Mouse (Mus musculus) CD4-positive, CD25-positive, alpha-beta regulatory T cell, adult 2 months (primary cell): ENCODE data around the gene Kdm2a.
A peak's percentile ranks its signal among the peaks of the same experiment; 100 is the strongest.
"Not testable (repeated sequence)": the region's sequence is repeated elsewhere in the genome, so short reads cannot be mapped to it uniquely, and the experiment has no call there.

ENCODE experiments used
- DNase-seq: peaks from one replicate; pipeline ENCODE4 v3.0.0-alpha.2; 2012; ENCODE audit warnings: low read depth, low spot score

The Kdm2a gene

DNA sequence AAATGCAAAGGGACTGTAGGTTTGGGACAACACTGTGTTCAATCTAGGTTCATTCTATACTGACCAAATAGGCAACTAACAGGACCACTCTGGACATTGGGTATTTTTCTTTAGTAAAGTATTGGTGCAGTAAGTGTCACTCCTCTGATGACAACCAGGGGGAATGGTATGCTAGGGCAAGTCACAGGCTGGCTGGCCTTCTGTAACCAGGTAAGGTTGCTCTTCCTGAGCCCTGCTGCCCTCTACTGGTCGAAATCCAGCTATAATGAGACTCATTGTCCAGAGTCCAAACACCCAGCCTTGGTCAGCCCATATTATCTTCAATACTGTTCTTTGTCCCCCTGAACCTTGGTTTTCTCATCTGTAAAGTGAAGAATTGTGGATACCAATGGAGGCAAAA is 19.1 kb upstream of the Kdm2a start:
- peak; percentile 82 for DNase-seq

DNA sequence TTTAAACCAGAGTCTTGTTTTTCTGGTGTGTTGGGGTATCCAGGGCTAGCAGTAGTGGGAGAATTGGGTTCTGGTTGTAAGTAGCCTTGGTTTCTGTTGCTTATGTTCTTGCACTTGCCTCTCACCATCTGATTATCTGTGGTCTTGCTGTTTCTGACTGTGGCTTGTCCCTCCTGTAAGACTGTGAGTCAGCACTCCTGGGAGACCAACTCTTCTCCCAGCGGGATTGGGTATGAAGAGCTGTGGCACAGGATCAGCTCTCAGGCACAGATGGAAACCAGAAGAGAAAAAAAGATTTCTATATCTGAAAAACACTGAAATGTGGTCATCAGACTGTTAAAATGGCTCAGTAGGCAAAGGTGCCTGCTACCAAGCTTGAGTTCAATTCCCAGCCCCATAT is 16.5 kb upstream of the Kdm2a start:
- no peak for DNase-seq

DNA sequence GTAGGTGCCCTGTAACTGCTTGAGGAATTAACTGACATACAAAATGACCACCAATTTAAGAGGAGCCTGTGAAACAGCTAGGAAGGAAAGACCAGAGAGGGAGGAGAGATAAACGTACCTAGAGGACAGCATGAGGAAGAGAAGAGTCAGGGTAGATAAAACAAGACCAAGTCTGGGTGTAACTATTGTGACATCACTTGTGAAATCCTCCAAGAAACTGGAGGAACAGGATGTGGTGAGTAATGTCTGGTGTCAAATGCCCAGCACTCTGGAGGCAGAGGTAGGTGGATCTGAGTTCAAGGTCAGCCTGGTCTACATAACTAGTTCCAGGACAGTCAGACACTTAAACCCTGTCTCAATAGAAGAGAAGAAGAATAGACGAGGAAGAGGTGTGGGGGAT is 11.0 kb upstream of the Kdm2a start:
- DNase-seq, result no peak

DNA sequence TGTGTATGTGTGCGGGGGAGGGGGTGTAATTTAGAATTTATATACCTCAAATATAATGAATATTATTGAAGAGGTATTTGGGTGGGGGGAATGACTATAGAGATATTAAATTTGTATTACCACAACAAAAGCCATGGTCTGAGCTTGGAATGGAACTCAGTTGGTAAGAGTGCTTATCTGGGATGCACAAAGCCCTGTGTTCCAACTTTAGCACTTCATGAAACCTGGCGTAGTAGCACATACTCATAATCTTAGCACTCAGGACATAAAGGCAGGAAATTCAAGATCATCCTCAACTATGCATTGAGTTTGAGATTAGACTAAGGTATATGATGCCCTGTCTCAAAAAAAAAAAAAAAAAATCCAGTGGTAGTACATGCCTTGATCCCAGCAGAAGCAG is 6.8 kb upstream of the Kdm2a start:
- no peak for DNase-seq

DNA sequence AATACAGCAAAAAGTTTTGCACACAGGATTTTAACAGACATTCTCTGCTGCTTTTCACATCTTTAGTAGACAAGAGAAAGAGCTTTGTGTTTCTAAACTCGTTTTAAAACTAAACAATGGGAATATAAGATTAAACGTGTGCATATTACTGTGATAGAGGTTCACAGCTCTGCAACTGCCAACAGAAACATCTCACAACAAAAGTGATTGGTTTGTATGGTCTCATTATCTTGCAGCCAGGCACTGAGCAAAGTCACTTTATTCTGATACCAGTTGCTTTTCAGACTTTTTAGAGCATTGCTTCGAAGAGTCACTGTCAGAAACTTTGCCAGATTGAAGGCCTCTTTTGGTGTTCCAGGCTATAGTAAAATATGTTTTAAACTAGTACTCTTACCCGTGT is 874 bp upstream of the Kdm2a start:
- no peak for DNase-seq

DNA sequence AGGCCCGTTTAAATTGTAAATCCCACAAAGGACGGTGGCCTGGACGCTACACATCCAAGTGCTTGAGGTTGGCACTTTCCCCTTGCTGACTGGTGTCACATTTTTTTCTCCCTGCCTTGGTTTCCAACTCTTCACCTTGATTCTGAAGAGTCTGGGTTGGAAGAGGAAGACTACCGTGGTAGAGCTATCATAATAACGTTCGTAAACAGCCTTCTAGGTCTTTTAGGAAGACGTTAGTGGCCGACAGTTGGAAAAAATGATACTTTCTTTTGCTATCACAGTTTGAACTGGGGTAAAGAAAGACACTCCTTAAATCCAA is 504 bp upstream of the Kdm2a start:
- no peak for DNase-seq

DNA sequence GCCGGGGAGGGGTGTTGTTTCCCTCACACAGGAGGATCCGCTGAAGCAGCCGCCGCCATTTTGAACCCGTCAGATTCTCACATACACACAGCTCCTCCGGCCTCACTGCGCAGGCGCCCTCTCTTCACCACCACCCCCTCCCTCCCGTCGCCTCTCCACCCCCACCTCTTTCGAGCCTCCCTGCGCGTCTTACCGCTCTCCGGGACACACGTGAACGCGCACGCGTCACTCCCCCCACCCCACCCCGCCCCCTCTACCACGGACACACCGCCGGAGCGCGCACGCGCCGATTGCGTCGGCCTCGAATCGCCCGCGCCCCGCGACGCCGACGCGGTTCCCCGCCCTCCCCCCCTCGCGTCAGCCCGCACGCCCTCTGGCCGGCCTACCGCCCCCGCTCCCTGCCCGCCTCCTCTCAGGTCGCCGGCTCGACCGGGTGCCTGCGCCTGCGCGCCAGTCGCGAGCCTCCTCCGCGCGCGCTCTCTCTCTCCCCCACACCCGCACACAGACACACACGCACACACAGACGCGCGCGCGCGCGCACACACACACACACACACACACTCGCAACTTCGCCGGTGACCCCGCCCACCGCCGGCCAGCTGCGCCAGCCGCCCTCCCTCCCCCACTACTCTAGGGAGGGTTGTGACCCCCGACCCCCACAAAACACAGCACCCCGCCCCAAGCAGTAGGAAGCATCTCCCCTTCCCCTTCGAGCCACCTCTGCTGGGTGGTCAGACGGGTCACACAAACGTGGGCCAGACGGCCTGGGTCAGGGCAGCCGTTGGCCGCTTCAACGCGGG is 887 bp downstream of the Kdm2a start:
- DNase-seq, result peak; percentile 100

DNA sequence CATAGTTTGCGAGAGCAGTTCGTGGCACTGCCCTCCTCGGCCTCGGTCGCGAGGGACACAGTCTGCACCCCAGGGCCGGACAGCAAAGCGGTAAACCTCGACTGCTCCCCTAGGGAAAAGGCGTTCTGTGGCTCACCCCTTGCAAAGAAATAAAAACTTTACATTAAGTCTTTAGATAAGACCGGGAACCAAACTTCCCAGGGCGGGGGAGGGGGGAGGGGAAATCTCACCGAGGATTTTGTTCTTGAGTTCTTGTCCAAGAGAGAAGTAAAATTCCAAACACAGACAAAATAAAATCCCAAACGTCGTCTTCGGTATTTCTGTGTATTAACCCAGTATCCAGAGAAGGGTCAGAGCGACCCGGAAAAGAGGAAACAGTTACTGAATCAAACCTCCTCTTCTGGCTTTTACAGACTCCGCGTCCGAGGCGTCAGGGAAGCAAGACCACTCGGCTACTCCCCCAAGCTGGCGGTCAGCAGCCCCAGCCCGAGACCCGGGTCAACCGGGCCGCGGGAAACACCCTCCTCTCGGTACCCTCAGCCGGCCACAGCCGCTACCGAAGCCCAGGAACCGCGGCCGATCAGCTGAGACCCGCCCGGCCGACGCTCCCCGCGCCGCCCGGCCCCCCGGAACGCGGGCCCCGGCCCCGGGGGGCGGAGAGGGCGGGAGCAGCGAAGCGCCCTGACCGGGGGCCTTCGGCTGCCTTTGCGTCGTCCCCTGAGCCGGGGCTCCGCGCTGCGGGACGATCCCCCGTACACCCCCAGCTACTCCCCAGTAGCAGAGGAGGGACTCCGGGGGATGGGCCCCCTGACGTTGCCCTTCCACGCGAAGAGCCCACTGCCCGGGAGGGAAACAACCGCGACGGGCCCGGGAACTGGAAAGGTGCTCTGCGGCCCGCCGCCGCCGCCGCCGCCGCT is 1.7 kb downstream of the Kdm2a start:
- DNase-seq, result peak; percentile 33

DNA sequence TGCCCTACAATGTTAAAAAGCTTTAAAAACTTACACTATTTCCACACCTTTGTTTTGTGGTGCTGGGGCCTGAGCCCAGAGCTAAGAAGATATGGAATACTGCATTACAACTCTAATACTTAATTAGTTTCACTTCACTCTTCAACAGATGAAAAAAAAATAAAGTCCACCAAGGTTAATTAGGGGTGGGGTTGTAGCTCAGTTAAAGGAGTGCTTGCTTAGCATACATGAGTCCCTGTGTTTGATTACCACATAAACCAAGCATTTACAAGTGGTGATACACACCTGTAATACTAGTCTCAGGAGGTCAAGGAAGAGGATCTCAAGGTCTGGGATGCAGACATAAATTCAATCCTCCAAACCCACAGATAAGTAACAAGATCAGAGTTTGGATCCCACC is 10.8 kb downstream of the Kdm2a start:
- no peak for DNase-seq

DNA sequence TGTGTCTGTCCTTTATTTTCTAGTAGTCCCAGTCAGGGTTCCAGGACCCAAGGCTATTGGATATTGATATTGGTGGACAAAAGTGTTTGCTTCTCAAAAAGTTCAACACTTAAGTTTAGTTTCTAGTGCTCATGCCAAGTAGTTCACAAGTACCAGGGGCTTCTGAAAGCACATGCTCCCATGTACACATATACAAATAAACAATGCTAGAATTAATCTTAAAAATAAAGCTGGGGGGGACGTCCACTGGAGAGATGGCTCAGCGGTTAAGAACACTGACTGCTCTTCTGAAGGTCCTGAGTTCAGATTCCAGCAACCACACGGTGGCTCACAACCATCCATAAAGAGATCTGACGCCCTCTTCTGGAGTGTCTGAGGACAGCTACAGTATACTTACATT is 13.1 kb downstream of the Kdm2a start:
- no peak for DNase-seq

DNA sequence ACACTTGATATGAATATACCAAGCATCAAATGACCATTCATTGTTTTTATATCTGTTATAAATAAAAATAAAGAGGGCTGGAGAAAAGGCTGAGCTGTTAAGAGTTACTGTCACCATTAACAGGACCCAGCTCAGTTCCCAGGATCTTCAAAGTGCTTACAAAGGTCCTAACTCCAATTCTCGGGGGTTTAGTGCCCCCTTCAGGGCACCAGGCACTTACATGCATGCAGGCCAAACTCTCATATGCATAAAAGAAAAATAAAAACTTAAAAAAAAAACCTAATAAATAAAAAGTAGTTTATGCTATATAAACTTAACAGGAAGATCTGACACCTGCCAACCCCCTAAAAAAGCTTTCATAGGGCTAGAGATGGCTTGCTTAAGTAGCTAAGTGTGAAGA is 13.8 kb downstream of the Kdm2a start:
- DNase-seq, result peak; percentile 47

DNA sequence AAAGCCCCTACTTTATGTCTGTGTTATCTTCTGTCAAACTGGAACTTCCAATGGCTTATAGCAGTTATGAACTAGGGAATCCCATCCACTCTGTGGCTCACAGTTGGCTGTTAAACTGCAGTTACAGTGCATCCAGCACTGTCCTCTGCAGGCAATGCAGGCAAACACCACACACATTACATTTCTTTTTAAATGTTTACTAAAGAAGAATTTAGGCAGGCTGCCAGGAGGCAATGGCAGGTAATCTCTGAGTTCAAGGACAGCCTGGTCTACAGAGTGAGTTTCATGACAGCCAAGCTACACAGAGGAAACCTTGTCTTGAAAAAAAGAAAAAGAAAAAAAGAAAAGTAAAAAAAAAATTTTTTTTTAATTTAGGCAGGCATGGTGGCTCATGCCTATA is 14.8 kb downstream of the Kdm2a start:
- no peak for DNase-seq

DNA sequence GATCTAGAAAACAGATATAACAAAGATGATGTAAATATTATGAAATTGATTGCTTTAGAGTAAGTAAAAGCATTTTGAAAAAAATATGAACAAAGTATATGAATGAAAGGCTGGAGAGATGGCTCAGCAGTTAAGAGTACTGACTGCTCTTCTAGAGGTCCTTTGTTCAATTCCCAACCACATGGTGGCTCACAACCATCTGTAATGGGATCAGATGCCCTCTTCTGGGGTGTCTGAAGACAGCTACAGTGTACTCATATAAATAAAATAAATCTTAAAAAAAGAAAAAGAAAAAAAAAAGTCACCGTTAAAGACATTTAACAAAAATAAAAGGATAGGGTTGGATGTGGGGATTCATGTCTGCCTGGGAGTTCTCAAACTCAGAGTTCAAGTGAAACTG is 15.8 kb downstream of the Kdm2a start:
- DNase-seq, result not testable (repeated sequence)

DNA sequence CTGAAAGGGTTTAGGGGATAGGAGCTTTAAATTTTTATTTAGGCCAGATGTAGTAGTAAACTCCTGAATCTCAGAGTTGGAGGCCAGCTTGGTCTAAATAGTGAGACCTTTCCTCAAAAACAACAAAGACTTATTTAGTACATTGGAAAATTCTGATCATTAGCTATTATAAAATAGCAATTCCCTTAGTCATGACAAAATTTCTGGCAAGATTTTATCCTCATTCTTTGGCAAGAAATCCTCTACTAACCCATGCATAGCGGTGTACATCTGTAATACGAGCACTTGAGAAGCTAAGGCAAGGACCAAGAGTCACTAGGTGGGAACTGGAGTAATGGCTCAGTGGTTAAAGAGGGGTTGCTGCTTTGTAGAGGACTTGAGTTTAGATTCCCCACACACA is 27.4 kb downstream of the Kdm2a start:
- DNase-seq, result no peak

DNA sequence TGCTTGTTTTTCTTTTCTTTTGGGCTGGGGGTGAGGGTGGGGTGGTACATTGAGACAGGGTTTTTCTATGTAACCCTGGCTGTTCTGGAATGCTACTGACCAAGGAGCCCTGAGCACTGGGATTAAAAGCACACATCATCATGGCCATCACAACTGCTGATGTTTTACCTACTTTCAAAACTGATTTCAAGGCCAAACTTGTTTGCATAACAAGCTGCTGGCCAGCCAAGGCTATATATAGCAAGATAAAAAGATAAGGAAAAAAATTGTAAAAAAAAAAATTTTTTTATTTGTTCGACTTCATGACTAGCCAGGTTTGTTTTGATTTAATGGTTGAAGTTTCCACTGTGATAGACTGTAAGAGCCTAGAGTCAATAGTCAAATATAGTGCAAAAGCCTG is 27.8 kb downstream of the Kdm2a start:
- no peak for DNase-seq

DNA sequence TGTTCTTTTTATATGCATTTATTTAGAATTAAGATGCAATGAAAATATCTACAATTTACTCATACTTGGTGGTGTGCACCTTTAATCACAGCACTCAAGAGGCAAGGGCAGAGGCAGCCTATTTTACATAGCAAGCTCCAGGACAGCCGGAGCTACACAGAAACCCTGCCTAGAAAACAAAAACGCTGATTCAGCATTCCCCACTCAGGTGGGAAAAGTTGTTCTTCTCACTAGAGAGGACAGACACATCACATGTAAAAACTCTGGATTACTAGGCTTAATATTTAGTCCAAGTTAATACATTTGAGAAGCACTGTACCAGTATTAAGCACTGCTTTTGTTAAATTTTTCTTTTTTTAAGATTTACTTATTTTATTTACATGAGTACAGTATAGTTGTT is 48.6 kb downstream of the Kdm2a start:
- no peak for DNase-seq

DNA sequence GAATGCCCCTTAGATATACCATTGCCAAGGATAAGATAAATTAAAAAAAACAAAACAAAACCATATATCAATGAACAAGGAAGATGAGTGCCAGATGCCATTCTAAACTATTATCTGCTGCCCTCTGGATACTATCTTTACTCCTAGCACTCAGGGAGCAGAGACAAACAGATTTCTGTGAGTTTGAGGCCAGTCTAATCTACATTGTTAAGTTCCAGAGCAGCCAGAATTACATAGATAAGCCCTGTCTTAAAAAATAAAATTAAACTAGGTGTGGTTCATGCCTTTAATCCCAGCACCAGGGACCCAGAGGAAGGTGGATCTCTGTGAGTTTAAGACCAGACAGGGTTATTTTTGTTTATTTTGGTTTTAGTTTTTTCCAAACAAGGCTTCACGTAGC is 51.6 kb downstream of the Kdm2a start:
- DNase-seq, result no peak

DNA sequence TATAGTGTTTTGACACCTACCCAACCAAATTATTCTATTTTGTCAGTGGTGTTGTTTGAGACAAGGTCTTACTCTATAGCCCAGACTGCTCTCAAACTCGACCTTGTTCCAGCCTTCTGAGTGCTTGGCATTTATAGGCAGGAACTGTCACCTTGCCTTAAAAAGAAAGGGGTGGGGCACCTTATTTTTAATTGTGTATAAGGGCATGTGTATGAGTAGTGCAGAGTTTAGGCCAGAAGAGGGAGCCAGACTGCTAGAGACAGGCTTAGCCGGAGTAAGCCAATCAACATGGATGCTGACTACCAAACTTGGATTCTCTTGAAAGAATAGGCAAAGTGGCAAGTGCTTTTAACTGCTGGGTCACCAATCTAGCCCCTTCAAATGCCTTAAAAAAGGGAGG is 59.9 kb downstream of the Kdm2a start:
- DNase-seq, result peak; percentile 89

DNA sequence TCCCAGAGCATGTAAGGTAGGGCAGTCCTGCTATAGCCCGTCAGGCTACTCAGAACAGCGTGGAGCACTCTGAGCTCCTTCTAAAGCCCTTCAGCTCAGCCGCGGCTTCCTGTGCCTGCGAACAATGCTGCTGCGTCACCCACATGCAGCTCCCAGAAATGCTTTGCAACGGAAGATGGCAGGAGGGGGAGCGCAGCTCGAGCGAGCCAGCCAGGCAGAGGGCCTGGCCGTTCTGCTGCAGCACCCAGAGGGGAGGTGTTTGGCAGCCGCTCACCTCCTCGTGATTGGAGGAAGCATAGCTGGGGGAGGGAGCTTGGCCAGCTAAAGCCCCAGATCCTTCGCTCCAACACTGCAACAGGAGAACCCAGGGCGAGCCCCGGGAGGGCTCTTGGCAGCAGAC is 64.3 kb downstream of the Kdm2a start:
- DNase-seq, result peak; percentile 92

DNA sequence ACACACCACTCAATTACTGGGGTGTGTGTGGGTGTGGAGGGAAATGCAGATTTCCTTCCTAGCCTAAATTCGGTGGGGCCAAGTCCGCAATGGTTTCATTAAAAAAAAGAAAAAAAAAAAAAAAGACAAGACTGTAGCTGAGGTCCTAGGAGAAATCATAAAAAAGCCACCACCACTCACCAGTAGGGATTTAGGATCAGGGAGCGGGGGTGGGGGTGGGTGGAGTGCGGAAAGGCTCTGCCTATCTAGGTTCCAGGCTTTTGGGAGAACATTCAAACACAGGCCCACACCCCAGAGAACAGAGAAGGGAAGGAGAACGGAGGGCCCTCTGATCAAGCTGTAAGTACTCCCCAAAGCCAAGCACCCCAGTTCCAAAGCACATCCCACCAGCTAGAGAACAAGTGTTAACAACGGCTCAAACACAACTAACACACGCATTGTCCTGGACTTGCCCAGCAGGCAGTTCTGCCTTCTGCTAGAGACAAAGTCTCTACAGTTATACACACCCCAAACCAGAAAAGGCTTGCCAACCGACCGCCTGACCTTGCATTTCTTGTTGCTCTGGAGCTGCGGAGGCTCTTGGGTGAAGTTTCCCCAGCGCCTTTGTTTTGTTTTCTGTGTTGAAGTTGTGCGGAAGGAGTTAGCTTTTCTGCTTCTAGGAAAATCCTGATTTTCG is 64.8 kb downstream of the Kdm2a start:
- DNase-seq, result no peak

DNA sequence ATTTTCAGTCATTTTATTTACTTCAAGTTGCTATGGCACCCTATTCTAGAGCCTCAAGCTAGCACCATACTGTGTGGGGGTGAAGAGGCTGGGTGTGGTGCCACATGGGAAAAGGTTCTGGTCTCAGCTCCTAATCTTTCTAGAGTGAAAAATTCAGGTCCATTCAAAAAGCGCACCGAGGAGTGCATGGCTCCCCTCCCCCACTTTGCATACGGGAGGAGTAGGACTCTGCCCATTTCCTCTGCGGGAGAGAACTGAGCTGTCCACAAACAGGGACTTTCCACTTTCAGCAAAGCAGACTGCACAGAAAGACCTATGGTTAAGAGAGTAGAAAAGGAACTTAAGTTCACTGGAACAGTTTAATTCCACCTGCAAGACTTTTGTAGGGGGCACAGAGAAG is 65.4 kb downstream of the Kdm2a start:
- peak; percentile 77 for DNase-seq

DNA sequence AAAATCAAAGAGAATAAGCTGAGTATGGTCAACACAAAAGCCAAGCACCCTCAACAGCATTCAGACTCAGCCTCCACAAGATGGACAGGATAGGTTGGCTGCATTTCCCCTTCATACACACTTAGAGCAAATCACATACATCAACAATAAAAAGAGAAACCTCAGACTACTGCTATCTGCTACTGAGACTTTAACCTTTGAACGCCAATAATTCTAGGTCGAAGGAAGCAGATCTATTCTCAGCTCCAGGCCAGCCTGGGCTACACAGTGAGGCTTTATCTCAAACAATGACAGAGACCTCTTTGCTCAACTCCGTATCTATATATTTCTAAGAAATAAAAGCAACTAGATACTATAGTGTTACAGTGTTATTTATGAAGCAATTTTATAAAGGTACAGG is 66.8 kb downstream of the Kdm2a start:
- no peak for DNase-seq

DNA sequence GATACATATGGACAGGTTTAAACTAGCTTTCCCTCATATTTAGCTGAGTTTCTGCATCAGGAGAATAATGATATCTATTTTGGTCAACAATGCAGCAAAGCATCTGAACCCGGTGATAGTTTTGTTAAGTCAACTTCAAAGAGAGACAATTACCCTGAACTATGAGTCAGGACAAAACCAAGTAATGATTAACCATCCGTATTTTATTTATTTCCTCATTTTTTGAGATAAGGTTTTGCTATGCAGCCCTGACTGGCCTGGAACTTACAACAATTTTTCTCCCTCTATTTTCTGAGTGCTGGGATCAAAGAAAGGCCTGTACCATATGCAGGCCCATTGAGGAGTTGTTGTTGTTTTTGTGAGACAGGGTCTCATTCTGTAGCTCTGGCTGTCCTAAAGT is 67.5 kb downstream of the Kdm2a start:
- DNase-seq, result no peak
